Mouse (Mus musculus): ENCODE results near the gene Alx3. TPM values are rescaled to one million over a fixed set of nuclear protein-coding genes. Genes with fewer than 3 reads are reported as not detected.

The Alx3 gene
- polyA plus RNA-seq, 1 experiment from 2014 or later, result 1.7 TPM

DNA sequence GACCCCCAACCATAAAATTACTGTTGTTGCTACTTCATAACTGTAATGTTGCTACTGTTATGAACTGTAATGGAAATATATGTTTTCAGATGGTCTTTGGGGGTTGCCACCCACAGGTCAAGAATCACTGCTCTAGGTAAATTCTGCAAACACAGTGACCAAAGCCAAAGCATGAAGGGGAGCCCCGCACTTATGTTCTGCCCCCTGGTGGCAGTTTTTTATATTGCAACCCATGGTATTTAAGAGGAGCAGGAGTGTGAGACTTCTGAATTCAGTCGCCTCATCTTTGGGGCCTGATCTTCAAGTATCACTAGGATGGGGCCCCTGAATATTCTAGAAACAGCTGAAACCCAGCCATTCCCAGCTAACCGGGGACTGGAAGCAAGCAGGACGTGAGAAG, 15.4 kb upstream of the Alx3 start:
- Histone ChIP-seq H3K36me3 (ENCODE audit: control insufficient read depth, insufficient read depth, low read length) (no peaks in the 10 kb centered on the region), H3K27ac (ENCODE audit: low read depth, low read length) (no peak overlapping the region), H3K4me2 (no peak overlapping the region), H3K27me3 (ENCODE audit: control insufficient read depth, insufficient read depth, low read length) (peaks cover 52% of the 10 kb centered on the region), H3K9ac (ENCODE audit: low read depth, low read length) (no peak overlapping the region), H3K4me3 (ENCODE audit: low read depth, low read length) (no peak overlapping the region), H3K9me3 (replicated peaks; ENCODE audit: control insufficient read depth, low read length) (no peaks in the 10 kb centered on the region), H3K4me1 (ENCODE audit: control insufficient read depth, insufficient read depth, low read length) (peaks cover 11% of the 10 kb centered on the region; the same call in 1 of the 2 replicates)
- 4% methylated on average over 4 of the region's 4 CpGs for WGBS (ENCODE audit: insufficient replicate concordance)
- ATAC-seq (replicated peaks; ENCODE audit: insufficient number of reproducible peaks, low FRiP score, low TSS enrichment), result no peak

- no peak overlapping the region for H3K9ac ChIP-seq (ENCODE audit: low read depth, low read length)
- ATAC-seq (replicated peaks; ENCODE audit: insufficient number of reproducible peaks, low FRiP score, low TSS enrichment), result no peak
- H3K27ac ChIP-seq (ENCODE audit: low read depth, low read length), result no peak overlapping the region
- WGBS (ENCODE audit: insufficient replicate concordance), result 6% methylated on average over 15 of the region's 15 CpGs
- no peak overlapping the region for H3K4me2 ChIP-seq
- H3K4me3 ChIP-seq (ENCODE audit: low read depth, low read length), result no peak overlapping the region
- peaks cover 11% of the 10 kb centered on the region; the same call in 1 of the 2 replicates for H3K4me1 ChIP-seq (ENCODE audit: control insufficient read depth, insufficient read depth, low read length)
- H3K9me3 ChIP-seq (replicated peaks; ENCODE audit: control insufficient read depth, low read length), result no peaks in the 10 kb centered on the region
- H3K27me3 ChIP-seq (ENCODE audit: control insufficient read depth, insufficient read depth, low read length), result peaks cover 68% of the 10 kb centered on the region
- H3K36me3 ChIP-seq (ENCODE audit: control insufficient read depth, insufficient read depth, low read length), result no peaks in the 10 kb centered on the region
These were observed 13.5 kb upstream of the Alx3 start for GRCm38 (mm10) chr3:107581103-107582010.

GRCm38 (mm10) chr3:107582130-107582874, 12.5 kb upstream of the Alx3 start:
- Histone ChIP-seq H3K36me3 (ENCODE audit: control insufficient read depth, insufficient read depth, low read length) (no peaks in the 10 kb centered on the region), H3K4me3 (ENCODE audit: low read depth, low read length) (peak overlapping the region; percentile 38), H3K9me3 (replicated peaks; ENCODE audit: control insufficient read depth, low read length) (no peaks in the 10 kb centered on the region), H3K27ac (ENCODE audit: low read depth, low read length) (no peak overlapping the region), H3K27me3 (ENCODE audit: control insufficient read depth, insufficient read depth, low read length) (peaks cover 74% of the 10 kb centered on the region), H3K4me1 (ENCODE audit: control insufficient read depth, insufficient read depth, low read length) (peaks cover 11% of the 10 kb centered on the region; the same call in 1 of the 2 replicates), H3K4me2 (peak overlapping the region; percentile 72), H3K9ac (ENCODE audit: low read depth, low read length) (peak overlapping the region; percentile 17; the same call in 1 of the 2 replicates)
- WGBS (ENCODE audit: insufficient replicate concordance), result 4% methylated on average over 18 of the region's 18 CpGs
- ATAC-seq (replicated peaks; ENCODE audit: insufficient number of reproducible peaks, low FRiP score, low TSS enrichment), result no peak

- Histone ChIP-seq H3K4me3 (ENCODE audit: low read depth, low read length) (peak overlapping the region; percentile 38), H3K27me3 (ENCODE audit: control insufficient read depth, insufficient read depth, low read length) (peaks cover 81% of the 10 kb centered on the region), H3K9me3 (replicated peaks; ENCODE audit: control insufficient read depth, low read length) (no peaks in the 10 kb centered on the region), H3K4me1 (ENCODE audit: control insufficient read depth, insufficient read depth, low read length) (peaks cover 5% of the 10 kb centered on the region; the same call in 1 of the 2 replicates), H3K9ac (ENCODE audit: low read depth, low read length) (peak overlapping the region; percentile 17; the same call in 1 of the 2 replicates), H3K4me2 (peak overlapping the region; percentile 72), H3K27ac (ENCODE audit: low read depth, low read length) (no peak overlapping the region), H3K36me3 (ENCODE audit: control insufficient read depth, insufficient read depth, low read length) (no peaks in the 10 kb centered on the region)
- ATAC-seq (replicated peaks; ENCODE audit: insufficient number of reproducible peaks, low FRiP score, low TSS enrichment), result no peak
- WGBS (ENCODE audit: insufficient replicate concordance), result under 1% methylated on average over 65 of the region's 65 CpGs
These were observed 11.7 kb upstream of the Alx3 start for GRCm38 (mm10) chr3:107582875-107583767.

GRCm38 (mm10) chr3:107583893-107584292, 10.9 kb upstream of the Alx3 start:
- no peak for ATAC-seq (replicated peaks; ENCODE audit: insufficient number of reproducible peaks, low FRiP score, low TSS enrichment)
- no peak overlapping the region for H3K4me3 ChIP-seq (ENCODE audit: low read depth, low read length)
- no peak overlapping the region for H3K27ac ChIP-seq (ENCODE audit: low read depth, low read length)
- peaks cover 81% of the 10 kb centered on the region for H3K27me3 ChIP-seq (ENCODE audit: control insufficient read depth, insufficient read depth, low read length)
- 11% methylated on average over 1 of the region's 1 CpGs for WGBS (ENCODE audit: insufficient replicate concordance)
- no peaks in the 10 kb centered on the region for H3K9me3 ChIP-seq (replicated peaks; ENCODE audit: control insufficient read depth, low read length)
- H3K9ac ChIP-seq (ENCODE audit: low read depth, low read length), result no peak overlapping the region
- H3K4me1 ChIP-seq (ENCODE audit: control insufficient read depth, insufficient read depth, low read length), result 0 out of 2 replicates have a peak, but pooled peaks cover 3% of the 10 kb centered on the region
- no peak overlapping the region for H3K4me2 ChIP-seq
- H3K36me3 ChIP-seq (ENCODE audit: control insufficient read depth, insufficient read depth, low read length), result no peaks in the 10 kb centered on the region

DNA sequence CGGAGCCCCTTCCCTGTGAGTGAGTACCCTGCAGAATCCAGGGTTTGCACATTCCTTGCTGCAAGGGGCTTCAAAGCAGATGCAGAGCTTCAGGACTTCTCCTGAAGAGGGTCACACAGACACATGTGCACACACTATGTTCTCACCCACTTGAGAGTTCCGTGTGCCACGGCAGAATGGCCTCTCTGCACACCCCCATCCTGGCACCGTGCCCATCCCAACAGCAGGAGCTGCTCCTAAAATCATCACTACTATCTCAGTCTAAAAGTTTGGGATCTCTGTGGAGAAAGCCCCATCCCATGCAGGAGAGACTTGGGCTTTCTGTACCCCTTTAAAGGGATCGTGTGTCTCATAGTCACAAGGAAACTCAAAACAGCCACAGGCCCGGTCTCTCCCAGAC, 8.3 kb upstream of the Alx3 start:
- Histone ChIP-seq H3K9me3 (replicated peaks; ENCODE audit: control insufficient read depth, low read length) (no peaks in the 10 kb centered on the region), H3K9ac (ENCODE audit: low read depth, low read length) (no peak overlapping the region), H3K4me3 (ENCODE audit: low read depth, low read length) (no peak overlapping the region), H3K36me3 (ENCODE audit: control insufficient read depth, insufficient read depth, low read length) (no peaks in the 10 kb centered on the region), H3K4me2 (no peak overlapping the region), H3K27me3 (ENCODE audit: control insufficient read depth, insufficient read depth, low read length) (peaks cover 70% of the 10 kb centered on the region), H3K4me1 (ENCODE audit: control insufficient read depth, insufficient read depth, low read length) (0 out of 2 replicates have a peak, but pooled peaks cover 3% of the 10 kb centered on the region), H3K27ac (ENCODE audit: low read depth, low read length) (no peak overlapping the region)
- 58% methylated on average over 6 of the region's 6 CpGs for WGBS (ENCODE audit: insufficient replicate concordance)
- no peak for ATAC-seq (replicated peaks; ENCODE audit: insufficient number of reproducible peaks, low FRiP score, low TSS enrichment)

DNA sequence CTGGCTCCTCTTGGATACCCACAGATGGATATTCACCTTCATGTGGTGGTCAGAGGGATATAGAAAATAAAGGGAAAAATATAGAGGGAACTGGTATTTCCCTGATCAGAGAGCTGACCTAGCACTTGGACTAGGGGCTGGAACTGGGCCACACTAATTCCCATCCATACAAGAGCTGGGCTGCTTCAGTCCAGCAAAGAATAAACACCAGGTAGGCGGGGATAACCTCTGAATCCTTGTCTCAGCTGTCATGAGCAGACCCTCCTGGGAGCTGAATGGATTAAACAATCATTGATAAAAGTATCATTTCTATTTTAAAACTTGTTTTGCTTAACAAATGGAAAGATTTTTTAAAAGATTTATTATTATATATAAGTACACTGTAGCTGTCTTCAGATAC, 3.2 kb upstream of the Alx3 start:
- no peak for ATAC-seq (replicated peaks; ENCODE audit: insufficient number of reproducible peaks, low FRiP score, low TSS enrichment)
- WGBS (ENCODE audit: insufficient replicate concordance), result 50% methylated on average over 1 of the region's 1 CpGs

DNA sequence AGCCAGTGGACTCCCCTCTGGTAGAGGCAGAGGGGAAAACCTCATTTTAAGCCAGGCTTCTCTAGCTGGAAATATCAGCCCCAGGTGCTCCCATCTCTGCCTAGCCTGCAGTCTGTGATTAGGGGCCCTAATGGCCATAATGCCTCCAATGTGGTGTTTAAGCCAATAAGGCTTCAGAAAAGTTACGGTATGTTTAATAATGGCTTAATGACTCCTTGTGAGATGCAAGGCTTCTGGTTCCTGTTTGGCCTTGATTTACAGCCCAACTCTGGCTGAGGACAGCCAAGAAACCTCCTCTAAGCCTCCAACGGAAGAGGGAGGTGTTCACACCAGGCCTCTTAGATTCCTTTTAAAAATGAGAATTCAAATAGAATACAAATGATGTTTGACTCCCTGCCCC, 1.2 kb upstream of the Alx3 start:
- peaks cover 11% of the 10 kb centered on the region for H3K4me1 ChIP-seq (ENCODE audit: control insufficient read depth, insufficient read depth, low read length)
- no peak overlapping the region for H3K4me2 ChIP-seq
- H3K9me3 ChIP-seq (replicated peaks; ENCODE audit: control insufficient read depth, low read length), result no peaks in the 10 kb centered on the region
- no peak for ATAC-seq (replicated peaks; ENCODE audit: insufficient number of reproducible peaks, low FRiP score, low TSS enrichment)
- H3K9ac ChIP-seq (ENCODE audit: low read depth, low read length), result no peak overlapping the region
- no peaks in the 10 kb centered on the region for H3K36me3 ChIP-seq (ENCODE audit: control insufficient read depth, insufficient read depth, low read length)
- no peak overlapping the region for H3K4me3 ChIP-seq (ENCODE audit: low read depth, low read length)
- H3K27me3 ChIP-seq (ENCODE audit: control insufficient read depth, insufficient read depth, low read length), result peaks cover 77% of the 10 kb centered on the region
- 52% methylated on average over 2 of the region's 2 CpGs for WGBS (ENCODE audit: insufficient replicate concordance)
- H3K27ac ChIP-seq (ENCODE audit: low read depth, low read length), result no peak overlapping the region

More for the DNA sequence above, 3.2 kb upstream of the Alx3 start:
- no peak overlapping the region for H3K4me2 ChIP-seq
- no peaks in the 10 kb centered on the region for H3K9me3 ChIP-seq (replicated peaks; ENCODE audit: control insufficient read depth, low read length)
- H3K4me1 ChIP-seq (ENCODE audit: control insufficient read depth, insufficient read depth, low read length), result peaks cover 11% of the 10 kb centered on the region
- no peak overlapping the region for H3K4me3 ChIP-seq (ENCODE audit: low read depth, low read length)
- no peak overlapping the region for H3K9ac ChIP-seq (ENCODE audit: low read depth, low read length)
- H3K27me3 ChIP-seq (ENCODE audit: control insufficient read depth, insufficient read depth, low read length), result peaks cover 77% of the 10 kb centered on the region
- no peak overlapping the region for H3K27ac ChIP-seq (ENCODE audit: low read depth, low read length)
- H3K36me3 ChIP-seq (ENCODE audit: control insufficient read depth, insufficient read depth, low read length), result no peaks in the 10 kb centered on the region
